Mouse (Mus musculus): ENCODE data around the gene Zfhx3. TPM values are rescaled to one million over a fixed set of nuclear protein-coding genes. Genes with fewer than 3 reads are reported as not detected.
A peak's percentile ranks its signal among the peaks of the same experiment; 100 is the strongest.

Gene Zfhx3
- polyA plus RNA-seq, 1 experiment from 2014 or later, result 9.2 TPM

GRCm38 (mm10) chr8:108768051-108768450 lies 825.6 kb downstream of the Zfhx3 start:
- H3K9me3 ChIP-seq (replicated peaks), result no peaks in the 10 kb centered on the region
- H3K27ac ChIP-seq, result no peak overlapping the region
- H3K27me3 ChIP-seq, result no peaks in the 10 kb centered on the region
- no peak overlapping the region for H3K9ac ChIP-seq
- ATAC-seq (replicated peaks; ENCODE audit: low FRiP score), result no peak
- WGBS, result 68% methylated on average over 7 of the region's 7 CpGs
- H3K4me3 ChIP-seq (replicated peaks), result no peak overlapping the region
- peaks cover 67% of the 10 kb centered on the region for H3K4me1 ChIP-seq
- no peak overlapping the region for H3K4me2 ChIP-seq
- H3K36me3 ChIP-seq, result no peaks in the 10 kb centered on the region

GRCm38 (mm10) chr8:108770334-108770733 lies 827.9 kb downstream of the Zfhx3 start:
- H3K4me1 ChIP-seq, result peaks cover 57% of the 10 kb centered on the region
- no peak overlapping the region for H3K4me3 ChIP-seq (replicated peaks)
- H3K4me2 ChIP-seq, result no peak overlapping the region
- H3K27me3 ChIP-seq, result no peaks in the 10 kb centered on the region
- ATAC-seq (replicated peaks; ENCODE audit: low FRiP score), result no peak
- H3K36me3 ChIP-seq, result no peaks in the 10 kb centered on the region
- no peak overlapping the region for H3K9ac ChIP-seq
- WGBS, result 86% methylated on average over 4 of the region's 4 CpGs
- no peaks in the 10 kb centered on the region for H3K9me3 ChIP-seq (replicated peaks)
- no peak overlapping the region for H3K27ac ChIP-seq

GRCm38 (mm10) chr8:108773436-108773835 lies 831.0 kb downstream of the Zfhx3 start:
- Histone ChIP-seq H3K4me1 (peaks cover 54% of the 10 kb centered on the region), H3K36me3 (no peaks in the 10 kb centered on the region), H3K4me3 (replicated peaks) (no peak overlapping the region), H3K4me2 (no peak overlapping the region), H3K27me3 (no peaks in the 10 kb centered on the region), H3K9me3 (replicated peaks) (no peaks in the 10 kb centered on the region), H3K9ac (no peak overlapping the region), H3K27ac (no peak overlapping the region)
- no peak for ATAC-seq (replicated peaks; ENCODE audit: low FRiP score)
- WGBS, result 84% methylated on average over 6 of the region's 6 CpGs

DNA sequence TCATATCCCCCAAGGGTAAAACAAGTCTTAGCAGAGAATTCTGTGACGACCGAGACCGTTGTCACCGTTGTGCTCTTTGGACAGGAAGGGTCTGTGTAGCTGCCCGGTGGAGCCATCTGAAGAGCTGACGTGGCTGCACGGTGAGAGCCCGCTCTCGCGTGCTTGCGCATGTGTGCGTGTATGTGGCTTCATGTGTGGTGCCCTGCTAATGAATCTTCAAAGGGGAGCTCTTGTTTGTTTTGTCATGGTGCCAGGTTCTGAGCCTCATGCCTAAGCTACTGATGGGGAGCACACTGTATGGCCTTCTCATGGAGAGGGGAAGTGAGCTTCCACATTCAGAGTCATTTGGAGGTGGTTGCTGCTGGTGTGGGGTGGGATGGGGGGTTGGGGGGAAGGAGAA lies 835.6 kb downstream of the Zfhx3 start:
- WGBS, result 63% methylated on average over 12 of the region's 12 CpGs

DNA sequence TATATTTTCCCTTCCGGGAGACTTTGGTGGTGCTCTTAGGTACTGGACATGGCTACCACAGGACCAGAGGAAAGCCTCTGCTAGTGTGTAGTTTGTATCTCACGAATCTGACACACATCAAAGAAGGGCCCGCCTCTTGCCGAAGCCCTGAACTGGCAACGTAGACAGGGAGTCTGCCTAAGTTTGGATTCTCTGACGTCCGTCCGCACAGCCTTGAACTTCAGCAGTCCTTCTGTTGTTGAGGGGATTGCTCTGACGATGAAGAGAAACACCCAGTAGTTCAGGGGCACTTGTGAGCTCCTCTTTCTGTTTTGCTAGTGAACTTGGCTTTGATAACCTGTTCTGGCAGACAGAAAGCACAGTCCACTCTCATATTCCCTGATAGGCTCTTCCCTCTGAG lies 836.1 kb downstream of the Zfhx3 start:
- no peaks in the 10 kb centered on the region for H3K9me3 ChIP-seq (replicated peaks)
- H3K4me1 ChIP-seq, result peaks cover 55% of the 10 kb centered on the region
- no peaks in the 10 kb centered on the region for H3K36me3 ChIP-seq
- H3K27me3 ChIP-seq, result no peaks in the 10 kb centered on the region
- WGBS, result 72% methylated on average over 9 of the region's 9 CpGs
- no peak for ATAC-seq (replicated peaks; ENCODE audit: low FRiP score)
- no peak overlapping the region for H3K27ac ChIP-seq
- no peak overlapping the region for H3K9ac ChIP-seq
- H3K4me3 ChIP-seq (replicated peaks), result no peak overlapping the region
- no peak overlapping the region for H3K4me2 ChIP-seq

More for the DNA sequence above, 835.6 kb downstream of the Zfhx3 start:
- no peak overlapping the region for H3K4me3 ChIP-seq (replicated peaks)
- H3K36me3 ChIP-seq, result no peaks in the 10 kb centered on the region
- H3K4me2 ChIP-seq, result no peak overlapping the region
- no peak overlapping the region for H3K9ac ChIP-seq
- no peak for ATAC-seq (replicated peaks; ENCODE audit: low FRiP score)
- H3K27me3 ChIP-seq, result no peaks in the 10 kb centered on the region
- no peak overlapping the region for H3K27ac ChIP-seq
- H3K4me1 ChIP-seq, result peaks cover 52% of the 10 kb centered on the region
- H3K9me3 ChIP-seq (replicated peaks), result no peaks in the 10 kb centered on the region

GRCm38 (mm10) chr8:108780766-108781165 lies 838.3 kb downstream of the Zfhx3 start:
- WGBS, result 61% methylated on average over 6 of the region's 6 CpGs
- H3K27ac ChIP-seq, result no peak overlapping the region
- no peaks in the 10 kb centered on the region for H3K36me3 ChIP-seq

GRCm38 (mm10) chr8:108781192-108781591 lies 838.7 kb downstream of the Zfhx3 start:
- WGBS, result 63% methylated on average over 5 of the region's 5 CpGs
- no peak for ATAC-seq (replicated peaks; ENCODE audit: low FRiP score)

More at GRCm38 (mm10) chr8:108780766-108781165, 838.3 kb downstream of the Zfhx3 start:
- Histone ChIP-seq H3K4me2 (no peak overlapping the region), H3K27me3 (no peaks in the 10 kb centered on the region), H3K9me3 (replicated peaks) (no peaks in the 10 kb centered on the region), H3K4me3 (replicated peaks) (no peak overlapping the region), H3K4me1 (peaks cover 44% of the 10 kb centered on the region), H3K9ac (no peak overlapping the region)
- no peak for ATAC-seq (replicated peaks; ENCODE audit: low FRiP score)

GRCm38 (mm10) chr8:108783155-108783554 lies 840.7 kb downstream of the Zfhx3 start:
- Histone ChIP-seq H3K4me2 (no peak overlapping the region), H3K9ac (no peak overlapping the region), H3K4me1 (peaks cover 29% of the 10 kb centered on the region), H3K9me3 (replicated peaks) (no peaks in the 10 kb centered on the region), H3K27me3 (no peaks in the 10 kb centered on the region), H3K36me3 (no peaks in the 10 kb centered on the region), H3K4me3 (replicated peaks) (no peak overlapping the region), H3K27ac (no peak overlapping the region)
- no peak for ATAC-seq (replicated peaks; ENCODE audit: low FRiP score)
- whole genome bisulfite sequencing, result 51% methylated on average over 10 of the region's 10 CpGs

More at GRCm38 (mm10) chr8:108781192-108781591, 838.7 kb downstream of the Zfhx3 start:
- peaks cover 44% of the 10 kb centered on the region for H3K4me1 ChIP-seq
- no peak overlapping the region for H3K4me3 ChIP-seq (replicated peaks)
- no peak overlapping the region for H3K4me2 ChIP-seq
- no peaks in the 10 kb centered on the region for H3K27me3 ChIP-seq
- no peaks in the 10 kb centered on the region for H3K36me3 ChIP-seq
- no peaks in the 10 kb centered on the region for H3K9me3 ChIP-seq (replicated peaks)
- H3K27ac ChIP-seq, result no peak overlapping the region
- H3K9ac ChIP-seq, result no peak overlapping the region

DNA sequence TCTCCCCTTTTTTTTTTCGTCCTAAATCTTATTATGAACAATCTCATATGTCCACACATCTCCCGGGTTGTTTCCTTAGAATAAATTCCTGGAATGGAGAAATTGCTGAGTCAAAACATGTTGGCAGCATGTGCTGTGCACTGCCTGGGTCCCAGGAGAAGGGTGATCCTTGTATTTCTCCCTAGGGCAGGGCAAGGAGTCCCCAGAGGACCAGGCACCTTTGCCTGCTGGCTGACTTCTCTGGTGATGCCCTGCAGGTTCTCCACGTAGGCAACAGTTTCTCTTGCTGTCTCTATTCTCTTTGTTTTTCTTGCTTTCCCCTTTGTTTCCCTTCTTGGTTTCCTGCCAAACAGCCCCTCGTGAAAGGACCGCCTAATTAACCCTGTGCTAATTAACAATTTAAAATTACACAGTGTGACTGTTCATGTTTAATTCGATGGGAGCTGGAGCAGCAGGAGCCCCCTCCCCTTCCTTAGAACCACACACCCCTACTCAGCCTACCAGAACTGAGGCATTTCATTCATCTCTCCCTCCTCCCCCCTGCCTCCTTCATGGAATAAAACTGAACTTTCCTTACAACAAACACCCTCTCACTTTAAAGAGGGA lies 845.8 kb downstream of the Zfhx3 start:
- H3K27ac ChIP-seq, result no peak overlapping the region
- H3K4me3 ChIP-seq (replicated peaks), result no peak overlapping the region
- H3K9me3 ChIP-seq (replicated peaks), result peaks cover 6% of the 10 kb centered on the region
- 23% methylated on average over 6 of the region's 6 CpGs for WGBS
- no peaks in the 10 kb centered on the region for H3K27me3 ChIP-seq
- peaks cover 14% of the 10 kb centered on the region for H3K36me3 ChIP-seq
- H3K9ac ChIP-seq, result no peak overlapping the region
- no peak for ATAC-seq (replicated peaks; ENCODE audit: low FRiP score)
- H3K4me2 ChIP-seq, result no peak overlapping the region
- peaks cover 35% of the 10 kb centered on the region for H3K4me1 ChIP-seq

- no peak for ATAC-seq (replicated peaks; ENCODE audit: low FRiP score)
- Histone ChIP-seq H3K4me2 (peak overlapping the region; percentile 9), H3K27me3 (no peaks in the 10 kb centered on the region), H3K4me1 (peaks cover 34% of the 10 kb centered on the region), H3K27ac (no peak overlapping the region), H3K36me3 (peaks cover 19% of the 10 kb centered on the region), H3K9ac (no peak overlapping the region), H3K4me3 (replicated peaks) (no peak overlapping the region), H3K9me3 (replicated peaks) (peaks cover 6% of the 10 kb centered on the region)
- 45% methylated on average over 10 of the region's 10 CpGs for WGBS
These were observed 846.3 kb downstream of the Zfhx3 start for GRCm38 (mm10) chr8:108788762-108789157.

GRCm38 (mm10) chr8:108790559-108791293 lies 848.3 kb downstream of the Zfhx3 start:
- Histone ChIP-seq H3K9me3 (replicated peaks) (peaks cover 15% of the 10 kb centered on the region), H3K4me2 (no peak overlapping the region), H3K36me3 (peaks cover 39% of the 10 kb centered on the region), H3K4me3 (replicated peaks) (no peak overlapping the region), H3K9ac (no peak overlapping the region), H3K27ac (no peak overlapping the region), H3K4me1 (peaks cover 34% of the 10 kb centered on the region), H3K27me3 (no peaks in the 10 kb centered on the region)
- WGBS, result 50% methylated on average over 14 of the region's 14 CpGs
- no peak for ATAC-seq (replicated peaks; ENCODE audit: low FRiP score)

DNA sequence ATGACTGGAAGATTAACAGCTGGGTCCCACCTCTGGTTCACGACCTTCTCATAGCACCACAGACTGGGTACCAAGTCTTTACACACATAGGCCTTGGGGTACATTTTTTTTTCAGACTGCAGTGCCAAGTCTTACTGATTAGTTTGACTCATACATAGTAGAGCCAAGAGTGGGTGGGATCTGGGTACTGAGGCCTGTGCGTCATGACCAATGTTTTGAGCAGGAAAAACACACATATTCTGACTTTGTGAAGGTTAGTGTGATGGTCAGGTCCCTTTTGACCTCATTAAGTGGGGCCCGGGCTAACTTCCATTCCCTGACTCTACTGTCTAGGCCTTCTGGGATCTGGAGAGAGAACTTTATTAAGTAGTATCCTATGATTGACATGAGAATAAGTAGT lies 853.6 kb downstream of the Zfhx3 start:
- Histone ChIP-seq H3K4me3 (replicated peaks) (no peak overlapping the region), H3K9ac (no peak overlapping the region), H3K27me3 (no peaks in the 10 kb centered on the region), H3K36me3 (peaks cover 57% of the 10 kb centered on the region), H3K4me2 (no peak overlapping the region), H3K4me1 (peaks cover 22% of the 10 kb centered on the region), H3K9me3 (replicated peaks) (peaks cover 15% of the 10 kb centered on the region), H3K27ac (no peak overlapping the region)
- no peak for ATAC-seq (replicated peaks; ENCODE audit: low FRiP score)
- 93% methylated on average over 3 of the region's 3 CpGs for WGBS
